Mouse (Mus musculus) fat pad, adult 2 months (tissue): Measurements from ENCODE around the gene Ttll11.
A peak's percentile ranks its signal among the peaks of the same experiment; 100 is the strongest.

Experiments
- DNase-seq: peaks from one replicate; pipeline ENCODE4 v3.0.0-alpha.2; 2011; ENCODE audit warnings: low read depth, low spot score; ENCODE audit errors: extremely low read depth

Ttll11 gene

DNA sequence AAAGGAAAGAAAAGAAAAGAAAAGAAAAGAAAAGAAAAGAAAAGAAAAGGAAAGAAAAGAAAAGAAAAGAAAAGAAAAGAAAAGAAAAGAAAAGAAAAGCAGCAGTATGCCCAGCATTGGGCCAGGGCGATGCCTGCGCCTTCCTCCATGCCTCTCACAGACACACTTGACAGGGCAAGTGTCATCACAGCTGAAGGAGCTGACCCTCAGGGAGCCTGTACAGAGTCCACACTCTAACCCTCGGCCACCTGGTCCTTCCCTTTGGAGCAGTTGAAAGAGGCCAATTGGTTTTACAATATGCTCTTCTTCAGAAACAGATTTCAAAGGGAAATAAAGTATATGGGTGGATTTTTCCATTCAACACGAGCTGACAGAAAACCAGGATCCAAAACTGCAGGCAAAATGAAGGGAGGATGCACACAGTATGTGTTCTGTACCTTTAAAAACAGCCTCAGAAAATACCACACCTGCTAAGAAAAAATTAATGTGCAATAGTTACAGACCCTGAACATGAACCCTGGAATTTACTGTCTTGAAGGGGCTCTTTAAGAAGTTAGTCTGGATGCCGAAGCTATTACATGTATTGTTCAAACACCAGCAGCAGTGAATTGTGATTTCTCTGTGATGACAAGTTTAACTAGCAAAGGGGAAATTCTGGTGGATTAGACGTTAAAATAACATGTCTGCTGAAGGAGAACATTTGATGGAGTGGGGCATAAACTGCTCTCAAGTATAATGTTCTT is 7.3 kb downstream of the Ttll11 start:
- no peak for DNase-seq

DNA sequence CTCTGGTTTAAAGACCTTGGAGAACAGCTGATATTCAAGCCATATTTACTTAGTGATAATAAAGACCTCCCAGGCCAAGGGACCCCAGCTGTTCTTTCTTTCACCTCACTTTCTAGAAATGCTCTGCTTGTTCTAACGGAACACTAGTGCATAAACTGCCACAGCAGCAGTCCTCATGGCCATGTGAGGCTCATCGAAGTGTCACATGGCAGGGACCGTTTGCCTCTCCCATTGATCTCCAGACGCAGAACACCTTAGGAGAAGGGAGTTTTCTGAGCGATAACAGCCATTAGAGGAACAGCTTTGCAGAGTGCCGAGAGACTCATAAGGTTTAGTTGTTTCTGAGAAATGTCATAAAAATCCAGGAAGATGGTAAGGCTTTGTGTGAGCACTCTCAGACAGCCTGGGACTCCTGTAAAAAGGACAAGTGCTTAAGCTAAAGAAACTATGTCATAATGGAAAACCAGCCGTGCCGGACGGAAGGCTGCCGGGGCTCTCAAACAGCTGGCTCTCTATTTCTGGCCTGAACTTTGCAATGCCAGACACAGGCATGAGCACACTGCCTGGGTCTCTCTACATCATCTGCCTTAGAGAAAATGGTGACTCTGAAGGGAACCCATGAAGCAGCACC is 13.7 kb downstream of the Ttll11 start:
- DNase-seq: no peak

DNA sequence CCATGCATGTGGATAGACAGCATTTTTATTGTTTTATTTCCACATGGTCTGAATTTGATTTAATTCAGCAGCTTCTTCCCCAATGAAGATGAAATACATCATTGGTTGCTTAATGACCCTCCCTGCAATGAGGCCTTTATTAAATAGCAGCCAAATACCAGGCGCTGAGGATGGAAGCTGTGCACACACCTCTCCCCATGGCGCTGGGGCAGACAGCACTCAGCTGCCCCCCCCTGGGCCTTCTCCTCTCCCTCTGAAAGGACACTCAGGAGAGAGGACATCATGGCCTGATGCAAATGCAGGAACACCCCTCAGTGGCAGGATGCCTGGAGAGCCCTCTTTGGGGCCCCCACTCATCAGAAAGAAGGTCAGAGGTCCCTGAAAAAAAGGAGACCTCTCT is 16.4 kb downstream of the Ttll11 start:
- DNase-seq: no peak

DNA sequence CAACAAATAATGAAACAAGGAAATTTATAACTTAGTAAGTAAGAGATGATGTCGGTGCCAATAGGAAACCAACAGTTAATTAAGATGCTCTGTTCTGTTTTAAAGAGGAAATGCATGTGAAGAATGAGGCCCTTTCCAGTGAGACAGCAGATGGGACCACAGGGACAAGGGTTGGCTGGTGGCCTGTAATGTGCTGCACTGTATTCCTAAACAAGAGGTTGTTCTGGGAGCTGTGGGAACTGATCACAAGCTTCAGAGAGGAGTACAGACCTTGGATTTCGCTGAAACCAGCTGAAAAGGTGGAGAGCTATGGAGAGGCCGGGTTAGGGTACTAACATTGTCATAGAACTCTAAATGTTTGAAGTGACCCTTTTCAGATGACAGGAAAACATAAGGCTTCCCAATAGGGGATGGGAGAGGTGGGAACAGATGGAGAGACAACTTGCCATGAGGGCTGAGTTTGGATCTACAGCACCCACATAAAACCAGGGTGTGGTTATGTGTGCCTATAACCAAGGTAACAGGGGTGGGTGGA is 18.1 kb downstream of the Ttll11 start:
- DNase-seq: no peak

DNA sequence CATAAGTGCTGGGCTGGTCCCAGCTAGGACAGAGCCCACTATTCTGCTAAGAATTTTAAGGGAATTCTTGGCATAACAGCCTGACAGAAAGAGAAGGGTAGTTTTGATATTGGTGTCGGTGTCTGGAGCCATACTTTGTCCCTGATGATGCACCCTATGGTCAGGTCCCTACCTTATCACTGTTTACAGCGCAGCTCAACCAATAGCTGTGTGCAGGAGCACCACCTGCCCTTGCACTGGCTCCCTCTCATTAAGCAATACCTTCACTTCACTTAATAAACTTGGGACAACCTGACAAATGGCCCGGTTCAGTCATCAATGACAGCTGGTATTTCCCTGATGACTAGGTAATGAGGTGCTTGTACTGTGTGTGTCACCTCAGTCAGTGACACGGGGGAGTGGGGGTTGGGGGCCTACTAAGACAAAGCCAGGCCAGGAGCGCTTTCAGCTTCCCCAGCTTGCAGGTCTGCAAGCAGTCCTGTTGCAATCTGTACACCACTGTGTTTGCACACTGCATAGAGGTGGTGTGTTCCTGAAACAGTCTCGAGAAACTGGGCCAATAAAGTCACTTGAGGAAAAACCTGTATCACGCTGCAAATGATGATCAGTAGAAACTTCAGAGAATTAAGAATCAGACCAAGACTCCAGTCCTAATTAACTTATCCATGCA is 22.1 kb downstream of the Ttll11 start:
- DNase-seq: no peak

DNA sequence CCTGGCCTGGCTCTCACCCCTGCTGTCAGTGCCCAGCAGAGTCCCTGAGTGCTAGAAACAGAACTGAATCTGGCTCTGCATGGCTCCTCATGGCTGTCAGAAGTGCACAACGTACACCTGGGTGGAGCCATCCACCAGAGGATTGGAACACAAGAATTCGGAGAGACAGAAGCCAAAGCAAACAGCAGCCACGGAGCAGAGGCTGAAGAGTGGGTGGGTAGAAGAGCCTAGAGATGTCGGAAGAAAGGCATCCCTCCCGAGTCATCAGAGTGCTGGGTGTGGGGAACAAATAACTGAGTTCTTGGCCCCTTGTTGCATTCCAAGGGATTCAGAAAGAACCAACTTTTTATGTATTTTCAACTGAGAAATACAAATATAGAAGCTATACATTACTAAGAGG is 24.5 kb downstream of the Ttll11 start:
- no peak for DNase-seq

DNA sequence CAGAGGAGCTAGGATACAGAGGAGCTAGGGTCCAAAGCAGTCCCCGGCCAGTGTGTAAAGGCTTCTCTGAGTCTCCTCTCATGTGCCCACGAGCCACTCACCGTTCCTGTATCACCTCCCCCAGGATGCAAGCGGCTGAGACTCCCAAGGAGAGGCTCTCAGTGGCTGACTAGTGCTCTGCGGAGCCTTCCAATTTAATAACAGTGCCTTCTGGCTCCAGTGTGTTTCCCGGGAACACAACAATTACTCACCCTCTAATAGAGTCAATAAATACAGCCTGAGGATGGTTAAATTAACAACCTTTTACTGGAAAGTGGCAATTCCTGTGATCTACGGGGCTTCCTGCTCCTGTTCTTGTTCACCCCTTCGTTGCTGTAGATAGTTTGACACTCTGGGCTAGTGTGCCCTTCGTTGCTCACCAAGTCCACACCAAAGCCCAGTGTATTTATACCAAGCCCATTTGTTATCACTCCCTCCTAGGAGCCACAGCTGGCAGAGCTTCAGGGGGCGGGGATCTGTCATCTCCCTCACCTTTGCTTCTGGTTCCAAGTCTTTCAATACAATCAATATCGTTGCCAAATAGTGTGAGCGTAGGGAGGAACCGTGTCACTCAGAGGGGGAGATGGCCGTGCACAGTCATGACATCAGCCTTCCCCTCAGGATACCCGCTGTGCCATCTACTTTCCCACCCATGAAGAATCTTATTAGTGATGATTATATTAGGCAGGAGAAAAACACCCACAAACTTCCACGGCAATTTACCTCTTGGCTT is 27.3 kb downstream of the Ttll11 start:
- no peak for DNase-seq

DNA sequence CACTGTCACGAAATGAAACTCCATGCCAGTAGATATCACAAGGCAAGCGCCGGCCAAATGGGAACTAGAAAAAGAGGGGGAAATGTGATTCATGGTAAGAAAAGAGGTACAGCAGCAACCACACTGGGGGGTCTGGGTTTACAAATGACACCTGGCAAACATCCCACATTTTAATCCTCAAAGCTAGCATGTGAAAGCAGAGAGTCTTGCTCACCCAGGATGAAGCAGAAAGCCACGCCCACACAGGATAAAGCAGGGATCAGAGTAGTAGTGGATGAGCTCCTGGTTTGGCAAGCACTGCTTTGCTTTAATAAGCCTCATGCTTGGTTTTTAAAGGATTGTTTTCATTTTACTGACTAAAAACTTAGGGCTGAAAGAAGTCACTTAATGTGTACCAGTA is 34.8 kb downstream of the Ttll11 start:
- peak; percentile 14 for DNase-seq

DNA sequence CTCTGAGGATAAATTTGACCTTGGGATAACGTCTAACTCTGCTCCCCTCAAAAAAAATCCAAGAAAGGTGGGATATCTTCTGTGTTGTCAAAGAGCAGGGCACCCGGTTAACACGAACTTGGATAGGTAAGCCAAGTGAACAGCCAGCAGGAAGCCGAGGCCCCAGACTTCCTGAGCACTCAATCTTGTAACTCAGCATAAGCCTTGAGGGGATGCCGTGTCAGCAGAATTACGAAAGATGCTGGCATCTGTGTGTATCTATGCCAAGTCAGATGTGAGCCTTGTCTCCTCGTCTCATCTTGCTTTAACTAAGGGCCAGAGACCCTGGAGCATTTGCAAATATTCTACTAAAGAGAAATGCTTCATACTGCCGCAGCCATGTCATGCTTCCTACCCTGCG is 36.8 kb downstream of the Ttll11 start:
- DNase-seq: peak; percentile 8

DNA sequence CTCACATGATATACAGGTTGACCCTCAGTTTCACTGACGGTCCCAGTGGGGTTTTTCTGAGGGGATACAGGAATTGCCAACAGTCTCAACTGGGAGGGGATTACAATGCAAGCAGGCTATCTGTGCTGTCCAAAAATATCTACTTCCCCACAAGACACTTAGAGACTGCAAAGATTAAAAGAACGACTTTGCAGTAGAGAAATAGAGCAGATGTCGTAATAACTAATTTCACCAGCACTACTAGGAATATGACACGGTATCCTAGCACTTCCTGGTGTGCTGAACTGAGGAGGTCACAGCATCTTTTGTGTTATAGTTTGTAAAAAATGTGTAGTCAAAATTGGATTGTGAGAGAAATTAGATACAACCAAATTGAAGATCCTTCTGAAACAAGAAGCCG is 44.7 kb downstream of the Ttll11 start:
- no peak for DNase-seq

DNA sequence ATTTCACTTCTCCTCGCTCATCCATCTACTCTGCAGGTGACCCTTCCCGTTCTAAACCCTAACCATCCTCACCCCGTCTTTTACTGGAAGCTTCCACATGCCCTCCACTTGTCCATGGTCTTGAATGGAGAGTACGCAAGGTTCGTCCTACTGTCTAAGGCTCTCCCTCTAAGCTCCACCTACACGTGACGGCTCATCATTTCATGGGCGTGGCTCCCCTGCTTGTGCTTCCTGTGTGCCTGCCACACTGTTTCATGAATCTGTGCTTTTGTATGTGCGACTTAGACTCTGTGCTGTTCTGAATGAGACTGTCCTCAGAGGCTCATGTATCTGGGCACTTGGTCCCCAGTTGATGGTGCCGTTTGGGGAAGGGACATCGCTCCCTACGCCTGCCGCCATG is 46.6 kb downstream of the Ttll11 start:
- DNase-seq: no peak

DNA sequence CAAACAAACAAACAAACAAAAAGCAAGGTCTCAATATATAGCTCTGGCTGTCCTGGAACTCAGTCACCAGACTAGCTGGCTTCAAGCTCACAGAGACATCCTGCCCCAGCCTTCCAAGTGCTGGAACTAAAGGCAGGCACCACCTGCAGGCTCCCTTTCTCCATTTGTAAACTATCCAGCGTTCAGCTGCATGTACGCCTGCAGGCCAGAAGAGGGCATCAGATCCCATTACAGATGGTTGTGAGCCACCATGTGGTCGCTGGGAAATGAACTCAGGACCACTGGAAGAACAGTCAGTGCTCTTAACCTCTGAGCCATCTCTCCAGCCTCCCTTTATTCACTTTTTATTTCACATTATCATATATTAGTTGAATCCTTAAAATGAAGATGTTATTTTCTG is 48.1 kb downstream of the Ttll11 start:
- DNase-seq: no peak

DNA sequence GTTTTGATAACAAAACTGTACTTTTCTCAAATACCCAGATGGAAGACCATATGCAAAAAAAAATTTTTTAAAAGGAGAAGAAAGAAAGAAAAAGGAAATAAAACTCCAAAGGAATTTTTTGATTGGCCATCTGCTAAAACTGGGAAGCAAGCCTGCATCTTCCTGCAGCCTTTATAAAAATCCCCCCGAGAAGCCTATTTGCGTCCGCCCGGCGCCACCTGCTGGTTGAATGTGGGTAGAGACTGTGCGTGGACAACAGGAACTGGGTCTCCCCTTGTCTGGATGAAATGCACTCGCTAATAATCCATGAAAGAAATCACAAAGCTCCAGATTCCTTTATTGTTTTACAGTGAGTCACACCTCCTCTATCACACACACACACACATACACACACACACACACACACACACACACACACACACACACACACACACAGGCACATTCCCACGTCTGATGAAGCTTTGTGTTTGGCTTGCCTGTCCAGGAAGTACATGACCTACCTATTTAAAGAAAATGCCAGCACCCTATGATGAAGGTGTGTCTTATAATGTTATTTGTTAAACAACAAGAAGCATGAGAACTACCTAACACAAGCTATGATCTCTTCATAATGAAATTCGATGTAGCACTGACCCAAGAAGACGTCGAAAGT is 49.1 kb downstream of the Ttll11 start:
- no peak for DNase-seq

DNA sequence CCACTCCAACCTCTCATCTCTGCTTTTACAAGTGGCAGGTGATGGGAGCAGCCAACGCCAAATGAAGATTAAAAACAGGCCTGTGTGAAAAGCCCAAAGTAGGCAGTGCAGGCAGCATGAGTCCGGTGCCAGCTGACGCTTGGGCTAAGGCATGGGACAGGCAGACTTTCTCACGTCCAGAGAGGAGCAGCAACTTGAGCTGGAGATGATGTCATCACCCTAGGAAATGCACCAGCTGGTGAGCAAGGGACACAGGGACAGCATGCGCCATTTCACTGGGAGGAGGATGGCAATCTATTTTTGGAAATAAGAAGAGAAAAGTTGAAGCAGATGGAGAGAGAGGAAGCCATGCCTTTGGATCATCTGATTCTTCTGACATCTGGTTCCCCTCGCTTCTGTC is 51.6 kb downstream of the Ttll11 start:
- no peak for DNase-seq

DNA sequence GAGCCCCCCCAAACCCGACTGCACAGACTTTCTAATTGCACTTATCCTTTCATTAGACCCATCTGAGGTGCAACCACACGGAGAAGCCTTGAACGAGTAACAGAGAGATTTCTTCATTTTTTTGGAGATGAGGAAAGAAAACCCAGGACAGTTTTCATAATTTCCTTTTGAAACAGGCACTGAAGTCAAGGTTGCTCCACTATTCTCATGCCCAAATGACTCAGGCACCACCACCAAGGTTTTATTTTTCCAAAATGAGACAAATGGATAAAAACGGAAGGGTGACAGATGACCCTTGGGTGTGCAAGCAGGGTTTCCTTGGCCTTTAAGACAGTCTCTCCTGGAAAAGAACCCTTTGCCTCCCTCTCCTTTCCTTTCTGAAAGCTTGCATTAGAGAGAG is 54.8 kb downstream of the Ttll11 start:
- no peak for DNase-seq

DNA sequence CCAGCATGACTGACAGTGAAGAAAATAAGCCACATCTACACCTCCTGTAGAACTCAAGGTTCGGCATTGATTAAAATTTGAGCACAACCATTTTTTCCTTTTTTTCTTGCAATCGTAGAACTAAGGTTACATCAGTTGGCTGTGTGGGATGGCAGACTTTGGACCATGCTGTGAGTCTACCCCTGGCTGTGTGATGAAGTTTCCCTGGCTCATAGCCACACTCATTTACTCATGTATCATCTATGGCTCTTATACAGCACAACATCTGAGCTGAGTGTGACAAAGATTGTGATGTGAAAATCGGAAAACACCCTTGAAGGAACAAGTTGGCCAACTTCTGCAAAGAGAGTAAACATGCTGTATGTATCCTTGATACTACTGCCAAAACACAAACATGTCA is 56.8 kb downstream of the Ttll11 start:
- DNase-seq: no peak

DNA sequence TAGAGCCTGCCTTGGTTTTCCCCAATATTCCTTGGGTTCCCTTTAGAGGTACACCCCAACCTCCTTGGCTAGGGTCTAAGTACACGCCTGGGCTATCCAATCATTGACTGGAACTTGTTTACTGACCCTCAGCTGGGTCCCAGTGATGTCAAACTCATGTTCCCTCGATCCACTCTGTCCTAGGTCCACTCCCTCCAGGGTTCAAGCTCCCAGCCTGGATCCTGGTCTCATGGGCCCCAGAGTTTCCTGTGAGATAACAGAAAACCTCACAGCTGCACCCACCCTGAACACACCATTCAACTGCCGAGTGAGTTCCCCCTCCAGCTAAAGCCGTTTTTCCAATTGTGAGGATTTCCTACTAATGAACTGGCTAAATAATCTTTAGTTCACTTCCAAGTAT is 67.6 kb downstream of the Ttll11 start:
- DNase-seq: no peak

DNA sequence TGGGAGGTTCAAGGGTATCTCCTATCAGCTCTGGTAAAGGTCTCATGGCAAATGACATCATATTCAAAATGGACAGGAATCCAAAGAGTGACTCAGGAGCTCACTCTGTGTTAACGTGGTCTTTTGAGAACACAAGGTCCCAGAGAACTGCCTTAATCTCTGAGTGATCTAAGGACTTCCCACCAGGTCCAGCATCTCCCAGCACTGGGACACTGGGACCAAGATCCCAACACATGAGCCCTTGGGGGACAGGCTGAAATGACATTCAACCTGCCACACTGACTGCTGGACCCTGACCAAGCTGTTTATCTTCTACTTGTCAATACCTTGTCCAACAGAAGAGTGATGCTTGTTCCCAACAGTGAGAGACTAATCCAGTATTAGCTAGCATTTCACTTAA is 68.0 kb downstream of the Ttll11 start:
- DNase-seq: no peak

DNA sequence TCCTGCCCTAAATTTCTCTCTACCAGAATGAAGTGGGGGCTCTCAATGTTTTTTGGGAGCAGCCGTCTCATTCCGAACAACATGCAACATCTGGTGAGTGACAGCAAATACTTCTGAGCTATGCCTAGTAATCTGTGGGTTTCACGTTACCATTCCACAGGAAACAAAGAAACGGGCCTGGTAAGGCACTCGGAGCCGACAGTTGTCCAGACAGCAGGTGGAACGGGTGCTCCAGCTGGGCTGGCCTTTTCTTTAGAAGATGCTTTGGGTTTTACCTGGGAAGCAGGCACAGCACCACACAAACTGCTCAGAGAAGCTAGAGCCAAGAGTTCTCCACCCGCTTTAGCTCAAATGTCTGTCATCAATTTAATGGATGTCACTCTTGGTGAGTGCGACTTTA is 69.0 kb downstream of the Ttll11 start:
- no peak for DNase-seq

DNA sequence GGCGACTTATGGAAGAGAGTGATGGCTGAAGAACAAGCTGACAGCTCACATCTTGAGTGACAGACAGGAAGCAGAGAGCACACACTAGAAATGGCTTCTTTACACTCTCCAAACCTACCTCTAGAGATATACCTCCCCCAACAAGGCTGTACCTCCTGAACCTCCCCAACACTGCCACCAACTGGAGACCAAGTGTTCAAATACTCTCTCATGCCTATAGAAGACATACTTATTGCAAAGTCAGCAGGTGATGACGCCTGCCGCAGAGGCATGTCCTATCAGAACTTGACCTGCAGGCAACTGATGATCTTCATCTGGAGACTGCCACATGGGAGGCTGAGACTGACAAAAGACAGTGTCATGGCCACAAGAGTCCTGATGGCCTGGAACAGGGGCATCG is 70.4 kb downstream of the Ttll11 start:
- DNase-seq: no peak

DNA sequence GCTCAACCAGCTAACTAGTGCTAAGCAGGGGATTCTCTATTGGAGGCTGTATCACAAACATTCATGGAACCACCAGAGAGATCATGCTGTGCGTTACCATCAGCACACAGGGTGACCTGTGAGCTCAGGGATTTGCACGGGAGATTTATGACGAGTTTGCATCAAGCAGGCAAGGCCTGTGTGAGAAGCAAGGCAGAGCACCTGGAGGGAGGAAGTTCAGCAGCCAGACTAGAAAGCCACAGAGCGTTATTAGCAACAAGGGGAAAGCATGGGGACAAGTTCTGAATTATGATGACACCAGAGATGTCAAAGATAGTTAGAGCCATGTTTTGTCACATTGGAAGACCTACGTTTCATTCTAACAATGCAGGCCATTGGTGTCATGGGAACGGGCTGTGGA is 72.1 kb downstream of the Ttll11 start:
- DNase-seq: no peak
